Mouse (Mus musculus) G1E (cell line): ENCODE measurements around the gene Mrpl51.

Source experiments
- CTCF ChIP-seq: IDR thresholded peaks from 2 replicates; pipeline ENCODE4 v1.5.1; 2012; ENCODE audit warnings: low read depth, low read length, inconsistent platforms, mixed read lengths
- GATA1 ChIP-seq: IDR thresholded peaks from 2 replicates; pipeline ENCODE4 v1.6.1; 2012; ENCODE audit warnings: borderline replicate concordance, low read length, inconsistent platforms, mixed read lengths
- POLR2AphosphoS5 ChIP-seq: IDR thresholded peaks from 2 replicates; pipeline ENCODE4 v1.6.1; 2012; ENCODE audit warnings: low read depth, low read length, inconsistent platforms; ENCODE audit not compliant: insufficient replicate concordance
- TAL1 ChIP-seq: conservative IDR thresholded peaks from 2 replicates; pipeline ENCODE4 v1.6.1; 2012; ENCODE audit warnings: low read depth, low read length, inconsistent platforms, mixed read lengths

DNA sequence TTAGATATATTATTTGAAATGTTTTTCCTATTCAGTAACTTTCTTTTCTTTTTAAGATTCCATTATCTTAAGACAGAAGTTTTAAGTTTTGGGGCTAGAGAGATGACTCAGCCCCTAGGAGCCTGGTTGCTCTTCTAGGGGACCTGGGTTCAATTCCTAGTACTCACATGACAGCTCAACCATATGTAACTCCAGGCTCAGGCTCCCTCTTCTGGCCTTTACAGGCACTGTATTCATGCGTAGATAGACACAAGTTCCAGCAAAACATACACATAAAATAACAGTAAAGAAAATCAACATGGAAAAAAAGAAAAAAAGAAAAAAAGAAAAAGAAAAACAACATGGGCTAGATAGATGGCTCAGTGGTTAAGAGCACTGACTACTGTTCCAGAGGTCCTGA, 18.8 kb downstream of the Mrpl51 start:
- TF ChIP-seq GATA1 = no peak
- TF ChIP-seq CTCF = no peak
- TF ChIP-seq TAL1 = no peak
- TF ChIP-seq POLR2AphosphoS5 = no peak
